ENCODE assay signal across 8 mouse cellular contexts in the genomic region with DNA sequence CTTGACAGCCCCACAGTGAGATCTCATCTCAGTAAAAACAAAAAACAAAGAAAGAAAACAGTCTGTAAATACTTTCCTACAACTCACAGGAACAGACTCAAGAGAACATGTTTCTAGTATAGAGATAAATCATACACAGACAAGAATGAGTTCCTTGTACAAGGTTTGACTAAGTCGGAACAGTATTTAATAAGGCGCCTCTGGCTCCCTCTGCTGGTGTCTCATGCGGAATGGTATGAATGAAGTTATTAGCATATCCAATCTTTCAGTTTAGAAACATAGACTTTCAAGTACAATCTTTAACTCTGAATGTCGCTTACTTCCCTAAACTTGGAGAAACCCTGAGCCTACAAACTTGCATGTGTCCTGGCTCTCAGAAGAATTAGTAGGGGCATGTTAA. TPM values are rescaled to one million over a fixed set of nuclear protein-coding genes. Genes with fewer than 3 reads are reported as not detected.
A peak's percentile ranks its signal among the peaks of the same experiment; 100 is the strongest.
DNase-seq lines count a peak whose midpoint lies in the region; ATAC-seq and TF ChIP-seq lines count a peak whose summit lies in the region.

No protein-coding gene starts in this region.

- H3K4me3 ChIP-seq in lung, embryonic 14.5 days (ENCODE audit: low read depth, low read length) = no peak overlapping the region

- H3K27ac ChIP-seq in lung, embryonic 14.5 days (ENCODE audit: low read depth) = no peak overlapping the region

- no peak overlapping the region for H3K4me2 ChIP-seq in lung, embryonic 14.5 days

- ATAC-seq in frontal cortex, adult (ENCODE audit: low TSS enrichment) = no peak
- ATAC-seq in lung, embryonic 14.5 days (ENCODE audit: insufficient read depth) = no peak

- TF ChIP-seq CTCF in lung, embryonic 14.5 days (IDR thresholded peaks at IDR 0.05; ENCODE audit: low read depth) = peak; percentile 73

- peaks cover 93% of the 10 kb centered on the region for H3K36me3 ChIP-seq in lung, embryonic 14.5 days (ENCODE audit: insufficient read depth)

- 26% methylated on average over 4 of the region's 4 CpGs for whole genome bisulfite sequencing in lung, embryonic 14.5 days

- H3K9me3 ChIP-seq in lung, embryonic 14.5 days (ENCODE audit: low read depth, low read length) = no peaks in the 10 kb centered on the region

- peak; percentile 59 for DNase-seq in frontal cortex, postnatal 25 days (ENCODE audit: low spot score in 2 of 2)
- DNase-seq in urinary bladder, postnatal 25 days (ENCODE audit: low spot score) = peak; percentile 65
- DNase-seq in urinary bladder, postnatal 4 days (ENCODE audit: low spot score in 2 of 2) = no peak
- peak; percentile 53 for DNase-seq in embryo, embryonic 9.5 days (ENCODE audit: extremely low spot score)
- peak; percentile 89 for DNase-seq in kidney, postnatal 10 days
- peak; percentile 95 for DNase-seq in lung, embryonic 14.5 days
- DNase-seq in thymus, postnatal 25 days = peak; percentile 52

- no peaks in the 10 kb centered on the region for H3K4me1 ChIP-seq in lung, embryonic 14.5 days (ENCODE audit: insufficient read depth)

- H3K27me3 ChIP-seq in lung, embryonic 14.5 days (ENCODE audit: insufficient read depth, low read length) = no peaks in the 10 kb centered on the region

- no peak overlapping the region for H3K9ac ChIP-seq in lung, embryonic 14.5 days

RNA-seq across cellular contexts. Expression of gene Eftud2, which starts 16.5 kb away (rescaled TPM):
- polyA plus RNA-seq in lung, embryonic 14.5 days (2014; fragmentation: Nextera tagmentation; extraction: Ambion mirVana) = 218 and 242 TPM in 2 replicates

RNA-seq across cellular contexts. Expression of gene Ccdc103, which starts 16.7 kb away (rescaled TPM):
- polyA plus RNA-seq in lung, embryonic 14.5 days (2014; fragmentation: Nextera tagmentation; extraction: Ambion mirVana) = 1.8 and 1.9 TPM in 2 replicates

RNA-seq across cellular contexts. Expression of gene Fam187a, which starts 20.7 kb away (rescaled TPM):
- not detected in 2 replicates for polyA plus RNA-seq in lung, embryonic 14.5 days (2014; fragmentation: Nextera tagmentation; extraction: Ambion mirVana)

RNA-seq across cellular contexts. Expression of gene Higd1b, which starts 28.6 kb away (rescaled TPM):
- polyA plus RNA-seq in lung, embryonic 14.5 days (2014; fragmentation: Nextera tagmentation; extraction: Ambion mirVana) = 5.4 and 6.8 TPM in 2 replicates

RNA-seq across cellular contexts. Expression of gene Gfap, which starts 36.4 kb away (rescaled TPM):
- 0.20 and 0.41 TPM in 2 replicates for polyA plus RNA-seq in lung, embryonic 14.5 days (2014; fragmentation: Nextera tagmentation; extraction: Ambion mirVana)

Comparison
In these comparisons a context has a peak if more than half of its experiments do, and no peak if none do; other contexts are left out.
1. DNase-seq: peak in frontal cortex, postnatal 25 days (2 of 2), urinary bladder, postnatal 25 days (single experiment), embryo, embryonic 9.5 days (single experiment), kidney, postnatal 10 days (single experiment), lung, embryonic 14.5 days (single experiment) and thymus, postnatal 25 days (single experiment); none in urinary bladder, postnatal 4 days (0 of 2).